Mouse (Mus musculus): ENCODE data around the gene Itgb2l. TPM values are rescaled to one million over a fixed set of nuclear protein-coding genes. Genes with fewer than 3 reads are reported as not detected.

Itgb2l gene
- 0.05 and 0.08 TPM in 2 replicates for polyA plus RNA-seq (2012; rRNA removed)

DNA sequence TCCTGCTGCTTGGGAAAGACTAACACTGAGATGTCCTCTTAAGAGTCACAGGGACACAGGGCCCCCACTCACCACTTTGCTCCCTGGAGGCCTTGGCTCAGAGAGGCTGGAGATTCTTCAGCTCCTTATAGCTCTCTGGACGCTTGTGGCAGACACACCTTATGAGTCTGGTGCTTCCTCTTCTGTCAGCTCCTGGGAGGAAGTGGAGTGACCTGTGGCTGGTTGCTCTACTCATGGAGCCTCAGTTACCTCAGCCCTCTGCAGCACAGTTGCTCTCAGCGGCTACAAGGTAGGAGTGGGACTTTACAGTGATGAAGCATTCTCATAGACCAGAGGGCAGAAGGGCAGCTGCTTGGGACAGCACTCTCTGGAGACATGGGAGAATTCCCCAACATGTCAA lies at the start of gene Itgb2l:
Gene Itgb2l, minus strand, starts transcription at position 152 of the 400 bp plus-strand sequence.
- no peak for TF ChIP-seq CTCF (IDR thresholded peaks at IDR 0.05; ENCODE audit: borderline replicate concordance, extremely low read depth, insufficient read depth, insufficient read length)

DNA sequence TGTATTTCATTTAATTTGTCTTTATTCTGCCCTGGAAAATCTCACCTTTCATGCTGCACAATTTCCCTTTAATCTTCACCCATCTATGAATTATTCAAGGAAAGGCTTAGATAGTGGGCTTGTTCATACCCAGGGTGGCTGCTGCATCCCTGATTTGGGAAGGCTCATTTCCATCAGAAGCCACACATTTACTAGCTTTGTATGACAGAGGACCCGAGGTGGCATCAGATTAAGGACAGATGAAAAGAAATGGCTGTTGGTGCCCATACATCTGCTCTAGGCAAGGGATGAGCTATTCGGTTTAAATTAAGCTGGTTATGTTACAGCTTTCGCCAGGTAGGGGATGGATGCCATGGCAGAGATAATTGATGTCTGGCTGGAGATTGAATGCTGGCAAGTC lies 48.1 kb upstream of the Itgb2l start:
- peak; percentile 74 for DNase-seq (ENCODE audit: low read depth)
- TF ChIP-seq POLR2A (IDR thresholded peaks at IDR 0.05; ENCODE audit: borderline replicate concordance, extremely low read depth, insufficient read depth, insufficient read length, poor library complexity, severe bottlenecking): no peak
- TF ChIP-seq CTCF (IDR thresholded peaks at IDR 0.05; ENCODE audit: borderline replicate concordance, extremely low read depth, insufficient read depth, insufficient read length): no peak

More for the DNA sequence above, at the start of gene Itgb2l:
- DNase-seq (ENCODE audit: low read depth): no peak

DNA sequence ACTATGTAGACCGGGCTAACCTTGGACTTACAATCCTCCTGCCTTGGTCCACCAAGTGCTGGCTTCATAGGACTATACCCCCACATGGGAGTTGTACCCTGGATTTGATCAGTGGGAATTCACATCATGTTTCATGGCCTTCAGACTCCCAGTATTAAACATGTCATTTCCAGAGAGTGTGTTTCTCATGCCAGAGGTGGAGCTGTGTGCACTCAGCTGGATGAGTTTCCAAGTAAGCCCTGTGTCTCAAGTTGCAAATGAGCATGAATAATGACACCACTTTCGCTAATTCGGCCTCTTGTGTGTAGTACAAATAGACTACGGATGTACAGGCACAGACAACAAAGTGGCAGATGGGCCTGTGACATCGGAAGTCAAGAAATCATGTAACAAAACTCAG lies 44.6 kb upstream of the Itgb2l start:
- TF ChIP-seq POLR2A (IDR thresholded peaks at IDR 0.05; ENCODE audit: borderline replicate concordance, extremely low read depth, insufficient read depth, insufficient read length, poor library complexity, severe bottlenecking): no peak
- no peak for DNase-seq (ENCODE audit: low read depth)

DNA sequence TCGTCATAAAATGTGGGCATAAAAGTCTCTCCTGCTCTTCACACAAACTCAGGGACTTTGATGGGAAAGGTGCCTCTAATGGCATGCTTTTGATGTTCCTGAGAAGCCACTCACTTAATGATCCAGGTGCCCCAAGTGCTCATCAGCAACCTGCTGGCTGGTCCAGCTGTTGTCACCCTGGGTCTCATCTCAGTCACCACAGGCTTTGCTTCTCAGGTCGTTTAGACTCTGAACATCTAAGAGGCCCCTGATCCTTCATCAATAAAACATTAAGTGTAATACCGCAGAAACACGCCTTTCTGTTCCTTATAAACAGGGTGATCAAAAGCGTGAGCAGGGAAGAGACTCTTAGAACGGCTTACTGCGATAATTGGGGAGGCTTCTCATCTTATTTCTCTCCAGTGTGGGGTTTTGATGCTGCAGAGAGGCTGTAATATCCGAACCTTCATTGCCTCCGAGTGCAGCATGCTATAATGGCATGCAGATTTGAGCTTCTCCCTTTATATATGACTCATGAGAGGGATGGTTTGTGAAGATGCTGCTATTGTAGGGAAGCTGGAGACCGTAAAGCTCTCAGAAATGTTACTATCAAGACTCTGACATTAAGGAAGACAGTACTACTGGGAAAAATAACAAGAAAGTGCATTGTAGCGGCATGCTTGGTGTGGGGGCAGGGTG lies 43.7 kb upstream of the Itgb2l start:
- TF ChIP-seq POLR2A (IDR thresholded peaks at IDR 0.05; ENCODE audit: borderline replicate concordance, extremely low read depth, insufficient read depth, insufficient read length, poor library complexity, severe bottlenecking) (no peak), CTCF (IDR thresholded peaks at IDR 0.05; ENCODE audit: borderline replicate concordance, extremely low read depth, insufficient read depth, insufficient read length) (no peak)
- peak; percentile 64 for DNase-seq (ENCODE audit: low read depth)

DNA sequence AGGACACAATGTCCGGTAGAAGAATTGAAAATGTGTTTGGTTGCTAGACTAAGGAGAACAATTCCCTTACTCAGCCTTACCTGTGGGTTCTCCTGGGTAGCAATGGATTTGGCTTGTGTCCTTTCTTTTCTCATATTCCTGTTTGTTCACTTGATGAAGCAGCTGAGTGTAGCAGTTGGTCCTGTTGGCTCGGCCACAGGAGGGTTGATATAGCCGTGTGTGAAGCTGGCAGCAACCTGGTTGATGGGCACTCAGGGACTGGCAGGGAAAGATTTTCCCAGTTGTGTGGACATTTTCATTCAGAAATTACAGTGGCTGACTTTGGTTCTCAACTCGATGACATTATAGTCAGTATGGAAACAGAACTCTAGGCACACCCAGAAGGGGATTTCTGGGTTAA lies 38.4 kb upstream of the Itgb2l start:
- no peak for DNase-seq (ENCODE audit: low read depth)
- no peak for TF ChIP-seq POLR2A (IDR thresholded peaks at IDR 0.05; ENCODE audit: borderline replicate concordance, extremely low read depth, insufficient read depth, insufficient read length, poor library complexity, severe bottlenecking)
- TF ChIP-seq CTCF (IDR thresholded peaks at IDR 0.05; ENCODE audit: borderline replicate concordance, extremely low read depth, insufficient read depth, insufficient read length): no peak

DNA sequence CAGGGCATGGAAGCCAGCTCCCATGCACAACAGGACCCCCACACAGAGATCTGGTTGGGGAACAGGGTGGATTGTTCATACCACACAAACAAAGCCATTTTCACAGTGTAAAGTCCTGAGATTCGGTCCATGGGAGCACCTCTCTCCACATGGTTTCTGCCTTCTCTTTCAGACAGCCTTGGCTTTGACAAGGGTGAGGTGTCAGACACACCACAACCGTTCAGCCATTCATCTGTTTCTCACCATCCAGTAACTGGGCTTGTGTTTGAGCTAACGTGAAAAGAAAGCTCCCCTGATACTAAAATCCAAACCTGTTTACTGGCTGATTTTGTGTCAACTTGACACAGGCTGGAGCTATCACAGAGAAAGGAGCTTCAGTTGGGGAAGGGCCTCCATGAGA lies 30.8 kb upstream of the Itgb2l start:
- TF ChIP-seq POLR2A (IDR thresholded peaks at IDR 0.05; ENCODE audit: borderline replicate concordance, extremely low read depth, insufficient read depth, insufficient read length, poor library complexity, severe bottlenecking): no peak
- TF ChIP-seq CTCF (IDR thresholded peaks at IDR 0.05; ENCODE audit: borderline replicate concordance, extremely low read depth, insufficient read depth, insufficient read length): no peak
- no peak for DNase-seq (ENCODE audit: low read depth)

DNA sequence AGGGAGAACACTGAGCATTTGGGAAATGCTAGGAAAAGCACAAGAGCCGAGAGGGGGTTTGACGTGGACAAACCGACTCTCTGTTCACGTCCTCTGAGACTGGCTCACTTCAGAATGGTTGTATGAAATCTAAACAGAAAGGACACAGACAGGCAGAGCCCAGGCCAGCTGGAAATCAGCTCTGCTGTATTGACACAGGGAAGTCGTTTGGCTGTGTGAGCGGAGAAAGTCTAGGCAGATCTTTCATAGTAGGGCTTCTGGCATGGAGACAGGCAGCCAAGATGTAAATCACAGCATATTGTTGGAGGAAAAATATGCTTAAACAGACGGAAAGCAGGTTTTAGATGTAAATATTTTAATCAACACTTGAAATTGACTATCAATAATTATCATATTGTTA lies 29.4 kb upstream of the Itgb2l start:
- TF ChIP-seq CTCF (IDR thresholded peaks at IDR 0.05; ENCODE audit: borderline replicate concordance, extremely low read depth, insufficient read depth, insufficient read length) (no peak), POLR2A (IDR thresholded peaks at IDR 0.05; ENCODE audit: borderline replicate concordance, extremely low read depth, insufficient read depth, insufficient read length, poor library complexity, severe bottlenecking) (no peak)
- DNase-seq (ENCODE audit: low read depth): peak; percentile 79

DNA sequence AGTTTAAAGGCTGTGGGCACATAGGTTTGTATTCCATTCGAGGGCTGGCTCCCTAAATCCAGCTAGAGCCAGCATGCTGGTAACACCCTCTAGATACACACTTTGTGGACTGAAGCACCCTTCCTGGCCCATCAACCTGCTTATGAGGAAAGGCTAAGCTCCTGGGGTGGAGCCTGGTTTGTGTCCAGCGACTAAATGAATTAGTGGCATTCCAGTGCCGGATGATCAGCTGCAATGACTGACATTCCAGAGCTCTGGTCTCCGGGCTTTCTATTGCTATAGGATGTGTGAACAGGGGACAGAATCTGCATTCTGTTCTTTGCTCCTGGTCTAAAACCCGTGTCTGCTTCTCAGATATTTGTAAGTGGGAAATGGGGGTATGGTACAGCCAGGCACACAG lies 28.9 kb upstream of the Itgb2l start:
- no peak for TF ChIP-seq CTCF (IDR thresholded peaks at IDR 0.05; ENCODE audit: borderline replicate concordance, extremely low read depth, insufficient read depth, insufficient read length)
- TF ChIP-seq POLR2A (IDR thresholded peaks at IDR 0.05; ENCODE audit: borderline replicate concordance, extremely low read depth, insufficient read depth, insufficient read length, poor library complexity, severe bottlenecking): no peak
- DNase-seq (ENCODE audit: low read depth): peak; percentile 36

DNA sequence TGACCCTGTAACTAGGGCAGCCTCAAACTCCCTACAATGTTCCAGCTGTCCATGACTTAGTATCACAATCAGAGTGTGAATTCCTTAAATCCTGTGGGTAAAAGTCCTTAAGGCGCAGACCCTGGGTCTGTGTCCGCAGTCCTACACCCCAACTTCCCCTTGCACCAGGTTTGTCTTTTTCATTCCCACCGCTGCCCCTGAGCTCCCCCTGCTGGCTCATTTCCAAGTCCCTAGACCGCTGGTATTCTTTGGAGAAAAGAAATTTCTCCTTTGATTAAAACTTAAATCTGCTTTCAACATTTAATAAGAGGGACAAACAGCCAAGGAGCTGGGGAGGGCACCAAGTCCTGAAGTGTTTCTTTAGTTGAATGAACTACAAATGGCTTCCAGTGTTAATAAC lies 26.2 kb upstream of the Itgb2l start:
- peak; percentile 29 for DNase-seq (ENCODE audit: low read depth)
- peak; percentile 49; the same call in 1 of the 2 replicates for TF ChIP-seq CTCF (IDR thresholded peaks at IDR 0.05; ENCODE audit: borderline replicate concordance, extremely low read depth, insufficient read depth, insufficient read length)
- no peak for TF ChIP-seq POLR2A (IDR thresholded peaks at IDR 0.05; ENCODE audit: borderline replicate concordance, extremely low read depth, insufficient read depth, insufficient read length, poor library complexity, severe bottlenecking)

DNA sequence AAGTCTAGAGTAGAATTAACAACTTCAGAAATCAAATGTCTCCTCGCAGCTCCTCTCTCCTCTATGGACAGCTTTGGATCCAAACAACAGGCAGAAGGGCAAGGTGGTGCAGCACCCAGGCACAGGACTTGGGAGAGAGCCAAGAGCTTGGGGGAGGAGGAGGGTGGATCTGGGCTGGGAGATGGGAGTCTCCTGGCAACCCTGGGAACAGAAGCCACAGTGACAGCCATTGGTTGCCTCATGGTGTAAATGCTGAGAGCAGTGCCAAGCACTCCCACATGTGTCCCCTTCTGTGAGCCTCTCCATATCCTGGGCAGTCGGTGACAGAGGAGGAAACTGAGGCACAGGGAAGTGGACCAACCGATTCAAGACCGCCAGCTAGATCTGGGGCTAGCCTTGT lies 25.3 kb upstream of the Itgb2l start:
- DNase-seq (ENCODE audit: low read depth): peak; percentile 93
- TF ChIP-seq POLR2A (IDR thresholded peaks at IDR 0.05; ENCODE audit: borderline replicate concordance, extremely low read depth, insufficient read depth, insufficient read length, poor library complexity, severe bottlenecking) (no peak), CTCF (IDR thresholded peaks at IDR 0.05; ENCODE audit: borderline replicate concordance, extremely low read depth, insufficient read depth, insufficient read length) (no peak)

DNA sequence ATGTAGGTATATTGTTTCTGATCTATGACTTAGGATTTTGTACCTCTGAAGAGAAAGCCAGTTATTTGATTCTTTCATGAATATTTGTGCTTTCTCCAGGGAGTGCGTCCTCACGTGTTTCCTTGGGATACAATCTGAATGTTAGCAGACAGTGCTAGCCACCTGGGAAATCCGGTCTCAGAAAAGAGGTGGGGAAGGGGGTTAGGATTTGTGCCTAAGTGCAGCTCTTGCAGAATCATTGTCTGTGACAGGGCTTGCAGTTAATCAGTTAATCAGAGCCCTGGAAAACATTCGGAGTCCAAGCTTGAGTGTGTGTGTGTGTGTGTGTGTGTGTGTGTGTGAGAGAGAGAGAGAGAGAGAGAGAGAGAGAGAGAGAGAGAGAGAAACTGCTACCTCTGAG lies 24.6 kb upstream of the Itgb2l start:
- TF ChIP-seq POLR2A (IDR thresholded peaks at IDR 0.05; ENCODE audit: borderline replicate concordance, extremely low read depth, insufficient read depth, insufficient read length, poor library complexity, severe bottlenecking) (no peak), CTCF (IDR thresholded peaks at IDR 0.05; ENCODE audit: borderline replicate concordance, extremely low read depth, insufficient read depth, insufficient read length) (no peak)
- peak; percentile 51 for DNase-seq (ENCODE audit: low read depth)

DNA sequence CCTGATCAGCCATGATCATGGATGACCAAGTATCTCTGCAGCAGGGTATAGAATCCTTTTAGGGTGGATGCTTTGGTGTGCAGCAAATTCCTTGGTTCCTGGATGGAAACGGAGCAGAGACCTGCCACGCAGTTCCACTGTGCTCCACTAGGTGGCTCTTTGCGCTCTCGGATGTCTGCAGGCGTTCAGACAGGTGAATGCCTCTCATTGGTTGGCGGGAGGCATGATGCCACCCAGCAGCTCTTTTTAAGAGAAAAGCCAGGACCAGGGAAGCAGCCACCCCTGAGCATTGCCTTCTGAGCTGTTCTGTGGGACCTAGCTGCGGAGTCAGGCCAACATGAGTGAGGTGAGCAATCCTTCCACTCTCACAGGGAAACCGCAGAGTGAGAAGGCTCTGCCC lies 24.0 kb upstream of the Itgb2l start, which contains the start of gene Pcp4:
Gene Pcp4, plus strand, starts transcription at position 162 of the 400 bp plus-strand sequence.
- DNase-seq (ENCODE audit: low read depth): peak; percentile 92
- TF ChIP-seq POLR2A (IDR thresholded peaks at IDR 0.05; ENCODE audit: borderline replicate concordance, extremely low read depth, insufficient read depth, insufficient read length, poor library complexity, severe bottlenecking): no peak
- TF ChIP-seq CTCF (IDR thresholded peaks at IDR 0.05; ENCODE audit: borderline replicate concordance, extremely low read depth, insufficient read depth, insufficient read length): peak; percentile 99
